Mouse (Mus musculus) lung, embryonic 16.5 days (tissue): ENCODE measurements around the gene Capns1. TPM values are rescaled to one million over a fixed set of nuclear protein-coding genes. Genes with fewer than 3 reads are reported as not detected.
"Not testable (repeated sequence)": the region's sequence is repeated elsewhere in the genome, so short reads cannot be mapped to it uniquely, and the experiment has no call there.

Experiments
- ATAC-seq: fragments of 200-750 bp; cut with Nextera tagmentation; 2 replicates; pipeline ENCODE4 v1.8.0; 2017; ENCODE audit warnings: low read depth, mild to moderate bottlenecking, moderate library complexity
- H3K27ac ChIP-seq: fragments of 300-500 bp; sonication (generic); 2 replicates; pipeline ENCODE4 v1.5.1; 2014; ENCODE audit warnings: mild to moderate bottlenecking, control low read depth, low read length
- H3K27me3 ChIP-seq: fragments of 300-500 bp; sonication (generic); 2 replicates; pipeline ENCODE4 v1.6.1; 2014; ENCODE audit warnings: low read depth, low read length, mixed read lengths; ENCODE audit not compliant: control insufficient read depth, insufficient read depth
- H3K36me3 ChIP-seq: fragments of 300-500 bp; sonication (generic); 2 replicates; pipeline ENCODE4 v1.6.1; 2014; ENCODE audit warnings: low read length; ENCODE audit not compliant: control insufficient read depth, insufficient read depth
- H3K4me1 ChIP-seq: fragments of 300-500 bp; sonication (generic); replicated peaks from 2 replicates; pipeline ENCODE4 v1.6.1; 2014; ENCODE audit warnings: low read length, mixed read lengths; ENCODE audit not compliant: control insufficient read depth, insufficient read depth
- H3K4me2 ChIP-seq: fragments of 300-500 bp; sonication (generic); 2 replicates; pipeline ENCODE4 v1.6.1; 2014; ENCODE audit warnings: low read depth, low read length, control low read depth
- H3K4me3 ChIP-seq: fragments of 300-500 bp; sonication (generic); 2 replicates; pipeline ENCODE4 v1.5.1; 2014; ENCODE audit warnings: mild to moderate bottlenecking, low read length, control low read depth
- H3K9ac ChIP-seq: fragments of 300-500 bp; sonication (generic); 2 replicates; pipeline ENCODE4 v1.6.1; 2014; ENCODE audit warnings: low read length, control low read depth
- H3K9me3 ChIP-seq: fragments of 300-500 bp; sonication (generic); 2 replicates; pipeline ENCODE4 v1.6.1; 2016; ENCODE audit warnings: low read length; ENCODE audit not compliant: control insufficient read depth
- WGBS: fragments of 180-500 bp; shearing (Covaris S2); extraction: QIAGEN DNeasy Blood & Tissue Kit; methylation state at CpG from one replicate; pipeline ENCODE4 v1.1.7; 2014; 5-methylcytosine and 5-hydroxymethylcytosine counted together
- polyA plus RNA-seq: library from polyadenylated mRNA; unstranded; fragments of >200 nt; fragmentation: Nextera tagmentation; extraction: Ambion mirVana; gene quantifications from 2 replicates; pipeline ENCODE4 v1.2.1, GENCODE M21; 2015

The Capns1 gene
- 91.2 and 99.5 TPM in 2 replicates for polyA plus RNA-seq

DNA sequence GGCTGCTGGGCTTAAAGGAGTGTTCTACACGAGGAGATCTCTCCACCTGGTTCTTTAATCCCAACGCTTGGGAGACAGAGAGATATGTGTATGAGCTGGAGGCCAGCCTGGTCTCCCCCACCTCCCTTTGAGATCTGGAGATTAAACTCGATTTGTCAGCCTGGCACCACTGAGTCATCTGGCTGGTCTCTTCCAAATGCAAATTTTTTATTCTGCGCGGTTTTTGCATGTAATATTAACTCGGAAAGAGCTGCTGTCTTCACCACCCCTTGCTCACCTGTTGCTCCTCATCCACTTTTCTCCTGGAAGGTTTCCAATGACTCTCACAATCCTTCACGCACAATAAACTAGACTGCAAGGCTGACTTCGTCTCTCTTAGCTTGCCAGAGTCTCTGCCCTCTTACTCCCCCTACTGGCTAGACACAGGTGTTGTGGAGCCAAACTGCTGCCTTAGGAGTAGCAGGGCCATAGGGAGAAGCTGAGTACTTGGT lies at the start of gene Capns1:
TSS of gene Capns1 (minus strand) at position 331 of the 491 bp plus-strand sequence.
- peak; percentile 18; the same call in 1 of the 2 replicates for ATAC-seq
- no peak within 1 kb of the TSS; the same call in 1 of the 2 replicates for H3K27ac ChIP-seq

DNA sequence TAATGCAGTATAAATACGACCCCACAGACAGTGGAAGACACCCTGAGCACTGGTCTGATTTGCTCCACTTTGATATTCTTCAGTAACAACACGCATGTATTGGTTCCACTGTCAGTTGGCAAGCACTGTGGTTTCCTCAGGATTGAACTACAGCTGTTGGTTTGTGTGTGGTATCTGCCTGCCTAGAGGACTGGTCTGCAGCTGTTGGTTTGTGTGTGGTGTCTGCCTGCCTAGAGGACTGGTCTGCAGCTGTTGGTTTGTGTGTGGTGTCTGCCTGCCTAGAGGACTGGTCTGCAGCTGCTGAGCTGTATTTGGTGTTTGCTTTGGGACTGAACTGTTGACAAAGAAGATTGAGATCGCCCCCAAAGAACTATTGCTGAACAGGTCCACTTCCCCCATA lies 38.8 kb upstream of the Capns1 start:
- not testable (repeated sequence) for H3K4me2 ChIP-seq, H3K27me3 ChIP-seq, H3K27ac ChIP-seq, H3K9me3 ChIP-seq, H3K9ac ChIP-seq, ATAC-seq, H3K4me1 ChIP-seq, H3K36me3 ChIP-seq, H3K4me3 ChIP-seq
- 77% methylated on average over 3 of the region's 3 CpGs for WGBS

More for the DNA sequence above, at the start of gene Capns1:
- WGBS = 6% methylated on average over 8 of the region's 8 CpGs
- Histone ChIP-seq H3K4me1 (peaks cover 12% of the 10 kb centered on the region), H3K9ac (no peak within 1 kb of the TSS), H3K9me3 (no peaks in the 10 kb centered on the region), H3K4me3 (no peak within 1 kb of the TSS), H3K36me3 (no peaks in the 10 kb centered on the region), H3K27me3 (no peaks in the 10 kb centered on the region), H3K4me2 (peak within 1 kb of the TSS; percentile 15)

DNA sequence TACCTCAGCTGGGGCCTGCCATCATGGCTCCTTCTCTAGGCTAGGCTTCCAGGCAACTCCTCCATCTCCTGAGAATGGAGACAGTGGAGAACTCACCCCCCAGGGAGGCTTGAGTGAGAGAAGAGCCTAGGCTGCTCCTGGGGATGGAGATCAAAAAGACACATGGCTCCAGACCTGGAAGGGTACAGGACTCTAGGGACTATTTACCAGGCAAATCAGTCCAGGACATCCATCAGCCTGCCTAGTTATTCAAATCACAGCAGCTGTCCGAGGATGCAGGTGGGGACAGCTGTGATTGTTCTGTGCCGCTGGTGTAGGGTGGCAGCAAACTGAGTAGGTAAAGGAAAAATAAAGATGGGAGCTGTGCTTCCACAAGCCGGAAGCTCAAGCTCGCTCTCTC lies 37.0 kb upstream of the Capns1 start, which contains the start of gene Ovol3:
TSS of gene Ovol3 (minus strand) at position 101 of the 400 bp plus-strand sequence.
- H3K36me3 ChIP-seq = no peaks in the 10 kb centered on the region; the same call in 1 of the 2 replicates
- H3K4me1 ChIP-seq = peaks cover 5% of the 10 kb centered on the region
- 76% methylated on average over 4 of the region's 4 CpGs for WGBS
- no peak within 1 kb of the TSS for H3K4me3 ChIP-seq
- H3K9ac ChIP-seq = no peak within 1 kb of the TSS
- no peak for ATAC-seq
- H3K27ac ChIP-seq = no peak within 1 kb of the TSS
- H3K27me3 ChIP-seq = no peaks in the 10 kb centered on the region
- H3K4me2 ChIP-seq = no peak within 1 kb of the TSS
- no peaks in the 10 kb centered on the region for H3K9me3 ChIP-seq

DNA sequence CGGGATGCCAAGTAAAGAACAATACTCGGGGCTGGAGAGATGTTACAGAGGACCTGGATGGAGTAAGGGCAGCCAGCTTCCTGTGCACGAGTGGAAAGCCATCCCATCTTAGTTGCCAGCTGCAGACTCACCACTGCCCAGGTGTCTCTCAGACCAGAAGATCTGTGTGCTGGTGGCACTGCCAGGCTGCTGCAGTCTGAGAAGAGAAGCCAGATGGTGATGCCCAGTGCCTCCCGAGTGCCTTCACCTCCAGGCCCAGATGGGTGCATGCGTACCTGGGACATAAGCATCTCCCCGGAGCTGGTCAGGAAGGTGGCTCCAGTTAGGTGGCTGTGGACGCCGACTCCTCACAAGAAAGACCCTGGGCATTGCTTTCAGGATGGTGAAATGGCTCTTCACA lies 36.5 kb upstream of the Capns1 start:
- WGBS = 83% methylated on average over 8 of the region's 8 CpGs
- no peak for ATAC-seq
- no peak overlapping the region for H3K9ac ChIP-seq
- H3K4me3 ChIP-seq = no peak overlapping the region
- H3K27me3 ChIP-seq = no peaks in the 10 kb centered on the region
- H3K4me1 ChIP-seq = peaks cover 6% of the 10 kb centered on the region
- H3K27ac ChIP-seq = no peak overlapping the region
- H3K9me3 ChIP-seq = no peaks in the 10 kb centered on the region
- no peak overlapping the region for H3K4me2 ChIP-seq
- H3K36me3 ChIP-seq = no peaks in the 10 kb centered on the region; the same call in 1 of the 2 replicates

DNA sequence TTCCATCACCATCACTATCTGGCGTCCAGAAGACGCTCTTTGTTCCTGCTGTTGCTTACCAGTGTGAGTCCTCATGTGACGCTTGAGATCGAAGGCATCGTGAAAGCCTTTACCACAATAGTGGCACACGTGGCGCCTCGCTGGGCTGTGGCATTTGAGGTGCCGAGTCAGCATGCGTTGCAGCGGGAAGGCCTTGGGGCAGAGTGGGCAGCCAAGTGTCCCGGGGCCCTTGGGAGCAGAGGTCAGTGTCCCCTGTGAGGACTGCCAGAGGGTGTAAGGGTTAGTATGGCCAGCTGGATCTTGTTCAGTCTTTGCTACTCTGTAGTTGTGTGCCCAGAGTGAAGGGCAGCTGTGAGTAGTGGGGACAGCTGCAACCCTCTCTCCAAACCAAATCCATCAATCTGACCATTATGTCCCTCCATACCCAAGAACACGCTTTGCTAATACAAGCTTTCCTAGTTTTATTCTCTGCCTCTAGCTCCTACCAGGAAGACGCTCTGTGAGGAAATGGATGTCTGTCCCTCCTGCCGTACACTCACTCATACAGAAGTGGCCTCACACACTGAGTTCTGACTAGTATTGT lies 35.8 kb upstream of the Capns1 start:
- peaks cover 3% of the 10 kb centered on the region; the same call in 1 of the 2 replicates for H3K36me3 ChIP-seq
- no peak overlapping the region for H3K4me3 ChIP-seq
- peaks cover 6% of the 10 kb centered on the region for H3K4me1 ChIP-seq
- no peak overlapping the region for H3K27ac ChIP-seq
- H3K4me2 ChIP-seq = no peak overlapping the region
- no peaks in the 10 kb centered on the region for H3K9me3 ChIP-seq
- ATAC-seq = no peak
- 86% methylated on average over 15 of the region's 15 CpGs for WGBS
- no peak overlapping the region for H3K9ac ChIP-seq
- no peaks in the 10 kb centered on the region for H3K27me3 ChIP-seq

DNA sequence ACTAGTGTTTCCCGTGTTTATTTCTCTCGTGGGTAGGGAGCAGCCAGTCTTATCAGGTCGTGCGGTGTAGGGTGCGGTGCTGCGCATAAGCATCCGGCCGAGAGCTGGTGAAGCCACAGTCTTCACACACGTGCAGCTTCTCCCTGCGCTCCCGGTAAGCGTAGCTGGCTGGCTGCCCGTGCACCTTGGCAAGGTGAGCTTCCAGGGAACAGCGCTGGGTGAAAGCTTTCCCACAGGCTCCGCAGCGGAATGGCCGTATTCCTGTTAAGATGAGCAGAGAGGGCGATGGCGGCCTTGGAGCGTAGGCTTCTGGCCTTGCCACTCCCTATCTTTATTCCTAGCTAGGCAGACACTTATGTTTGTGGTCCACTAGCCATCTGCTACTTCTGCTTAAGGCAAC lies 34.8 kb upstream of the Capns1 start:
- peak overlapping the region; percentile 73 for H3K4me2 ChIP-seq
- H3K36me3 ChIP-seq = peaks cover 3% of the 10 kb centered on the region; the same call in 1 of the 2 replicates
- H3K27me3 ChIP-seq = no peaks in the 10 kb centered on the region
- no peaks in the 10 kb centered on the region for H3K9me3 ChIP-seq
- H3K4me1 ChIP-seq = peaks cover 6% of the 10 kb centered on the region
- H3K9ac ChIP-seq = no peak overlapping the region
- H3K27ac ChIP-seq = no peak overlapping the region
- WGBS = 87% methylated on average over 20 of the region's 20 CpGs
- ATAC-seq = no peak
- no peak overlapping the region for H3K4me3 ChIP-seq

DNA sequence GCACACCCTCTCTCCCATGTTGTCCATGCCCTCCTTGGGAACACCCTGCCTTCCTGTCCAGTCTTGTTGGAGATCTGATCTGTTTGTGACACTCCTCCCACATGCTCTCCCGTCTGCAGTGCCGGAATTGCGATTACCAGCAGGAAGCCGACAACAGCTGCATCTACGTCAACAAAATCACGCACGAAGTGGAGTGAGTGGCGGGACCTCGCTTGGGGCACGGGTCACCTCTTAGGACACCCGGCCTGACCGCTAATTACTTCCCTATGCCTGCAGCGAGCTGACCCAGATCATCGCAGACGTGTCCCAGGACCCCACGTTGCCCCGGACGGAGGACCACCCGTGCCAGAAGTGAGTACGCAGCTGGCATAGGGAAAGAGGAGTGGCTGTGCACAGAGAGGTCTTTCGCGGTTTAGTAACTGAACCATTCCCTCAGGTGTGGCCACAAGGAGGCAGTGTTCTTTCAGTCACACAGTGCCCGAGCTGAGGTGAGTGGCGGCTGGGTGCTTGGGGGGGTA lies 34.1 kb upstream of the Capns1 start:
- ATAC-seq = peak; percentile 5; the same call in 1 of the 2 replicates
- peak overlapping the region; percentile 71 for H3K4me3 ChIP-seq
- 4% methylated on average over 24 of the region's 24 CpGs for WGBS
- peaks cover 3% of the 10 kb centered on the region; the same call in 1 of the 2 replicates for H3K36me3 ChIP-seq
- H3K4me1 ChIP-seq = peaks cover 6% of the 10 kb centered on the region
- H3K27me3 ChIP-seq = no peaks in the 10 kb centered on the region
- H3K27ac ChIP-seq = peak overlapping the region; percentile 95
- H3K9me3 ChIP-seq = no peaks in the 10 kb centered on the region
- H3K9ac ChIP-seq = peak overlapping the region; percentile 79
- peak overlapping the region; percentile 73 for H3K4me2 ChIP-seq

DNA sequence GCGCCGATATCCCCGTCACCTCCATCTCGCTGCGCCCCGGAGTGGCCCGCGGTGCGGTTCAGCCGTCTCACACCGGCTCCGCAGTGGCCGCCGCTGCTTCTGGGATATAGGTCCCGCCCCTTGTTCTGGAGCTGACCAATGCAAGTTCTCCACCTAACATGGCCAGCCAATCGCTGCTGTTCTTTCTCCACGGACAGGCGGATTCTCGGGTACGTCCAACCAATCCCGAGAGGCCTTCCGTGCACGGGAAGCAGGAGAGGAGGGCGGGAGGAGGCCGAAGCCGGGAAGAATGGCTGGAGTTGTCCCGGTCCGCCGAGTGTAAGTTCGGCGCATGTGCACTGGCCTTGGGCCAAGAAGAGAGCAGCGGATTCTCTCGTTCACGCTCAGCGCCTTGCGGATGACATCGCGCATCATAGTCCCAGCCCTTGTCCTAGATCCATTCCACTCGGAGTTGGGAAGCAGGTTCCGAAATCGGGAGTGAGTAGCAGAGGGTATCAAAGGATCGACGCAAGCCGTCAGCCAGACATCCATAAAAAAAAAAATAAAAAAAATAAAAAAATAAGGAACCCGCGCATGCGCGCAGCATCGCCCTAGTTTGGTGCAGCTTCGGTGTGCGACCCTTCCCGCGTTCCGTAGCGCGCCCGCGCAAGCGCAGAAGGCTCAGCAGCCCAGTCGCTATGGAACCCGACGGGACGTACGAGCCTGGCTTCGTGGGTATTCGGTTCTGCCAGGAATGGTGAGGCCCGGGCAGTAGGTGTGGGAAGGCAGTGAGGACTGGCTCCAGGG lies 33.3 kb upstream of the Capns1 start, which contains the start of the genes Polr2i and Tbcb:
TSS of gene Polr2i (plus strand) at position 280 of the 786 bp plus-strand sequence.
TSS of gene Tbcb (minus strand) at position 604 of the 786 bp plus-strand sequence.
- WGBS = under 1% methylated on average over 67 of the region's 67 CpGs
- Histone ChIP-seq H3K27me3 (no peaks in the 10 kb centered on the region), H3K27ac (peak within 1 kb of the TSS; percentile 95), H3K4me3 (peak within 1 kb of the TSS; percentile 71), H3K4me2 (peak within 1 kb of the TSS; percentile 90), H3K4me1 (peaks cover 6% of the 10 kb centered on the region), H3K9me3 (no peaks in the 10 kb centered on the region), H3K36me3 (peaks cover 5% of the 10 kb centered on the region), H3K9ac (peak within 1 kb of the TSS; percentile 79)
- ATAC-seq = peak; percentile 97

DNA sequence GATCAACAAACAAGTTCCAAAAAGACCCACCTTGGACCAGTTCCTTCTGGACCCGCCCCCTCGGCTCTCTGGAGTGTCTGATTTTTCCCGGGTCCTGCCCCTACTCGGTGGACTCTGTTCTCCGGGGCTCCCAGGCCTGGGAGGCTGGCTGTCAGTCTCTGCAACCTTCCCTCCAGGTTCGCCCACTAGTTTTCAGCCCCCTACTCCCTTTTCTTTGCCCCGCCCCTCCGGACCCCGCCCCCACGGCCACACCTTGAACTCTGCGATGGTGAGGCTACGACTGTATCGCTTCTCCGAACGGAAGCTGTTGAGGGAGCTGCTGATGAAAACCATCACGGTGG lies 32.7 kb upstream of the Capns1 start:
- peaks cover 6% of the 10 kb centered on the region for H3K4me1 ChIP-seq
- peaks cover 10% of the 10 kb centered on the region for H3K36me3 ChIP-seq
- peak overlapping the region; percentile 21; the same call in 1 of the 2 replicates for H3K27ac ChIP-seq
- under 1% methylated on average over 16 of the region's 16 CpGs for whole genome bisulfite sequencing
- no peaks in the 10 kb centered on the region for H3K9me3 ChIP-seq
- H3K27me3 ChIP-seq = no peaks in the 10 kb centered on the region
- peak overlapping the region; percentile 90 for H3K4me2 ChIP-seq
- peak overlapping the region; percentile 73 for H3K9ac ChIP-seq
- peak overlapping the region; percentile 71 for H3K4me3 ChIP-seq
- ATAC-seq = no peak
